Mouse (Mus musculus) mammary gland, adult 2 months (tissue): ENCODE results near the gene Slc25a47. TPM values are rescaled to one million over a fixed set of nuclear protein-coding genes. Genes with fewer than 3 reads are reported as not detected.

ENCODE experiments used
- polyA plus RNA-seq: library from polyadenylated mRNA; depleted of rRNA; stranded (reverse); fragments of >200 nt; gene quantifications from 2 replicates; pipeline ENCODE4 v1.2.3, GENCODE M21; 2012; ENCODE audit warnings: low replicate concordance; rRNA removed

Slc25a47 gene
- 14.4 and 17.1 TPM in 2 replicates for polyA plus RNA-seq

DNA sequence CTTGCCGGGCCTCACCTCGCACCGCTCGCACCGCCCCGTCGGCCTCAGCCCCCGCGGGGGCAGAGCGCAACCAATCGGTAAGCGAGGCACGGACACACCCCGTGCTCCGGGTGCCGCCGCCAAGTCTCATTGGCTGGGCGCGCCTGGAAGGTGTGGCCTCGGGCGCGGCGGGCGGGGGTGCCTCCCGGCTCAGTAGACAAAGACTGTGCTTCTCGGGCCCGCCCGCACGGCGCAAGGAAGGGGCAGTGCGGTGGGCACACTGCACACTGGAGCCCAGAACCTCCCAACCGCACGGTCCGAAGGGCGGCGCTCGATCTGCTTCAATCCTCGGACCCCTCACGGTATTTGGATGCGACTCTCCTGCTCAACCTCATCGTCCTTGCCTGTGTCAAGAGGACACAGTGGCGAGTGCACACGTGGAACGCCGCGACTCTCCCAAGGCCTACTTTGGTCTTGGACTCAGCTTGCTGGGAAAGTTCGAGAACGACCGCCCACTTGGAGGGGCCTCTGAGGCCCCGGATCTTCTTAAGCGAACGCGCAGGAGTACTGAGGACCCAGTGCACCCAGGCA, at the start of gene Slc25a47, which contains the start of gene Slc25a29:
TSS of gene Slc25a47 (plus strand) at position 207 of the 570 bp plus-strand sequence.
TSS of gene Slc25a29 (minus strand) at position 44 of the 570 bp plus-strand sequence.

DNA sequence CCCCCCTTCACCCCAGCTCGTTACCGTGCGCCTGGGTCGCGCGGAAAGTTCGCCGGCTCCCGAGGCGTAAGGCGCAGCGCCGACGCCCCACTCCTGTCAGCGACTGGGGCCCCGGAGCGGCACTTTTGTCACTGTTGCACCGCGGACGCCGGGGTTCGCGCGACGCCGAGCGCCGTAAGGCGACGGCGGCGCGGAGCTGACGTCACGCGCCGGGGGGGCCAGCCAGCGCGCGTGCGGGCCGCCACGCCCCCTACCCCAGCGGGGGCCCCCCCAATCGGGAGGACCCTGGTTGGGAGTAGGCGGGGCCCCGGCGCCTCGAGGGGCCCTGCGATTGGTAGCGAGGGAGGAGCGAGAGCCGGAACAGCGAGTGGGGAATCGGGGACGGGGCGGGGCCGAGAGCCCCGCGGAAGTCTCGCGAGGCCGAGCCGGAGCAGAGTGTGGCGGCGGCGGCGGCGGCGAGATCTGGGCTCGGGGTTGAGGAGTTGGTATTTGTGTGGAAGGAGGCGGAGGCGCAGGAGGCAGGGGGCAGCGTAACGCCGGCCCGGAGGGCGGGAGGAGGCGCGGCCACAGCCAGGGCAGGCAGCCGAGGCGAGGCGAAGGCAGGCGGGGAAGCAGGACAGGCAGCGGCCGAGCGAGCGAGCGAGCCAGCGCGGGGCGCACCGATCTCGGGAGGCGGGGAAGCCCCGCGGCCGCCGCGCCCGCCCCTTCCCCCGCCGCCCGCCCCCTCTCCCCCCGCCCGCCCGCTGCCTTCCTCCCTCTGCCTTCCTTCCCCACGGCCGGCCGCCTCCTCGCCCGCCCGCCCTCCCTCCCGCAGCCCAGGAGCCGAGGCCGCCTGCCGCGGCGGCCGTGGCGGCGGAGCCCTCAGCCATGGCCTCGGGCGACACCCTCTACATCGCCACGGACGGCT, 43.0 kb upstream of the Slc25a47 start, which contains the start of gene Yy1:
TSS of gene Yy1 (plus strand) at position 428 of the 907 bp plus-strand sequence.

DNA sequence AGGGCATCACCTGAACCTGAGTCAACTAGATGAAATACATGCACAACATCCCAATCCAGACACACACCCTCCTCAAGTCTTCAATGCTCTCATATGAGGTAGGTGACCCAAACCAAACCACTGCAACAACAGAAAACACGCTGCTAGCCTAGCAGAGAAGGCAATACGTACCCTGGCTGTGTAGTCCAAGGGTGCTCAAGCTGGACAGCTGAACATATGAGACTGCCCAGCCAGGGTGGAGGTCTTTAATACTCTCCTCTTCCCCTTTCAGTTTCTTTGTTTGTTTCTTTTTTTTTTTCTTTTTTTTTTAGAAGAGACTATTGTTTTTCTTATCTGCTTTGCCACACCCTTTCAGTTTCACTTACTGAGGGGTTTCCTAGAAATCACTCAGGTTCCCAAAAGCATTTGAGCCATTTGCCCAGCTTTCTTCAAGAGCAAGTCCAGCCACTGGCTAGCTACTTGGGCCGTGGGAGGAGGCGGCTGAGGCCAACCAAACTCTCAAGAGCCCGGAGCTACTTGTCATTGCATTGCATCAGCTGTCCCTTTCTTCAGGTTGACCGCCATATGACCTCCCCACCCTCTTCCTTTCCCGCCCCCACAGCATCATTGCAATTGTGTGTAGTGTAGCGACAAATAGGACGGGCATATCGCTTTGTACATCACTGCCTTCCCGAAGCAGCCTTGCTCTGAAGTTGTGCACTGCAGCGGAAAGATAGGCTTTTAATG, 57.3 kb downstream of the Slc25a47 start, which contains the start of gene Wdr25:
TSS of gene Wdr25 (plus strand) at position 643 of the 726 bp plus-strand sequence.

DNA sequence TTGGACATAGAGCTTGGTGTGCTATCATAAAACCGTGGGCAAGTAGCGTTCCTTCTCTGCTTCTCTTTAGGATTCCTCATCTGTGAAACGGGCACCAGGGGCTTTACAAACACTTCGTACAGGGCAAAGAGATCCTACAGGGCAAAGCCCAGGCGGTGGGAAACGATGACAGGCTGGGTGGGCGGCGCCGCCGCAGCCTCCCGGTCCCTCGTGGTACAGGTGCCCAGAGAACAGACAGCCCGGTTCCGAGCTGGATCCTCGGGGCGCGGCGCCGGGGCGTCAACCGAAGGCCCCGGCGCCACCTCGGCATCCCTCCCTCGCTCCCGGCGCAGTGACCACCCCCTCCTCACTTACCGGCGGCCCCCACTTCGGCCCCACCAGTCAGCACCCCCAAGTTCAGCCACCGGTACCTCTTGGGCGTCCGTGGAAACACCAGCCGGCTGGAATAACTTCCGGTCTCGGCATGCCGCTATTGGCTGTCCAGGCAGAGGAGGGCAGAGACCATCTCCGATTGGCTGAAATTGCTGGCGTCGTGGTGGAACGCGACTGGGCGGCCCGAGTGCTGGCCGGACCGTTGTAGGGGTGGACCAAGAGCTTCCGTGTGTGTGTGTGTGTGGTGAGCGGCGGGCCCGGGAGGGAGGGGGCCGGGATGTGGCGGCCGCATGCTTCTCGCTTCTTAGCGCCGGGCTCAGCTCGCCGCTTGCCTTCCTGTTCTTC, 58.0 kb downstream of the Slc25a47 start, which contains the start of gene Wars:
TSS of gene Wars (minus strand) at position 460 of the 717 bp plus-strand sequence.

Other genes with a start within 250 kb of the Slc25a47 start
- 0.36 and 1.0 TPM in 2 replicates for gene Degs2, start 133.7 kb upstream of the Slc25a47 start, polyA plus RNA-seq
- 9.3 and 24.4 TPM in 2 replicates for gene Yy1, start 43.1 kb upstream of the Slc25a47 start, polyA plus RNA-seq
- gene Slc25a29, start 163 bp upstream of the Slc25a47 start, polyA plus RNA-seq, result 16.7 and 22.4 TPM in 2 replicates
- 10.2 and 10.7 TPM in 2 replicates for gene Wdr25, start 57.6 kb downstream of the Slc25a47 start, polyA plus RNA-seq
- 77.6 and 82.8 TPM in 2 replicates for gene Wars, start 58.1 kb downstream of the Slc25a47 start, polyA plus RNA-seq
- 7.1 and 18.2 TPM in 2 replicates for gene Begain, start 232.2 kb downstream of the Slc25a47 start, polyA plus RNA-seq